In the genomic region with DNA sequence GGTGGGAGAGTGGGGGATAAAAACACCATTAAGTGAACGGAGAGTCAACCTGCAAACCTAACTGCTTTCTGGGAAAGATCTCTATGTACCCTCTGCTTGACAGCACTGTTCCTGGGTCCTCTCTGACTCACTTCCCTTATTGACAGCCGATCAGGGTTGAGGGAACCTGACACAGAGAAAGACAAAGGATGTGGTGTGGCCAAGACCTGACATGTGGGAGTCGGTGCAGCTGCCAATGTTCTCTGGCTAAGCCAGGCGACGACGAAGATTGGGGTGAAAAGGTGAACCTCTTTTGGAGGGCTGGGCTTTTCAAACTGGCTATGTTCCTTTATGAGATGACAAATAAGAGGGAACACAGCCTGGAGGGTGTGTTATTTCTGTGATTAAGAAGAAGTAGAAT, we compare ENCODE assay signal across 10 mouse cellular contexts.
DNase-seq lines count a peak whose midpoint lies in the region; ATAC-seq lines count a peak whose summit lies in the region.
"Had no signal": no experiment of that assay in that cellular context is flagged by ENCODE, and none has a peak within 500 bp of the region (broad histone marks: within the 10 kb centered on the region; RNA-seq: fewer than 3 reads in every experiment).

No protein-coding gene starts in this region.

- no peaks in the 10 kb centered on the region for H3K4me1 ChIP-seq in neural tube, embryonic 11.5 days (ENCODE audit: control insufficient read depth, insufficient read depth, low read length)
- H3K4me1 ChIP-seq in neural tube, embryonic 15.5 days: no peaks in the 10 kb centered on the region
- no peaks in the 10 kb centered on the region for H3K4me1 ChIP-seq in lung, embryonic 16.5 days (replicated peaks; ENCODE audit: control insufficient read depth, insufficient read depth, low read length)
- H3K4me1 ChIP-seq: heart, embryonic 13.5 days had no signal

- no peaks in the 10 kb centered on the region for H3K9me3 ChIP-seq in neural tube, embryonic 11.5 days (ENCODE audit: control insufficient read depth, low read length)
- H3K9me3 ChIP-seq in neural tube, embryonic 15.5 days (replicated peaks): no peaks in the 10 kb centered on the region
- H3K9me3 ChIP-seq in lung, embryonic 16.5 days (ENCODE audit: control insufficient read depth, low read length): no peaks in the 10 kb centered on the region
- H3K9me3 ChIP-seq: heart, embryonic 13.5 days had no signal

- H3K9ac ChIP-seq in neural tube, embryonic 11.5 days (ENCODE audit: low read length): no peak overlapping the region
- H3K9ac ChIP-seq in neural tube, embryonic 15.5 days (replicated peaks): no peak overlapping the region
- H3K9ac ChIP-seq in lung, embryonic 16.5 days (ENCODE audit: low read length): no peak overlapping the region
- H3K9ac ChIP-seq: heart, embryonic 13.5 days had no signal

- no peaks in the 10 kb centered on the region for H3K27me3 ChIP-seq in neural tube, embryonic 11.5 days (ENCODE audit: control insufficient read depth, insufficient read depth, low read length)
- no peaks in the 10 kb centered on the region for H3K27me3 ChIP-seq in neural tube, embryonic 15.5 days (replicated peaks)
- no peaks in the 10 kb centered on the region for H3K27me3 ChIP-seq in lung, embryonic 16.5 days (ENCODE audit: control insufficient read depth, insufficient read depth, low read depth, low read length)
- H3K27me3 ChIP-seq: heart, embryonic 13.5 days had no signal

- peak; percentile 16 for DNase-seq in neural tube, embryonic 11.5 days (ENCODE audit: low spot score)
- peak; percentile 19 for DNase-seq in c-Kit-positive CD71-negative TER-119-negative erythroid progenitor cells, embryonic 14.5 days (ENCODE audit: low read depth)
- DNase-seq in thymus, postnatal 0 days (ENCODE audit: low spot score): peak; percentile 69
- DNase-seq in right cerebral cortex, postnatal 4 days: no peak
- no peak for DNase-seq in kidney, postnatal 25 days
- DNase-seq in cerebellum, adult 8-10 months: no peak
- DNase-seq: cerebellum, postnatal 25 days had no signal

- ATAC-seq in neural tube, embryonic 11.5 days (ENCODE audit: insufficient read depth, low FRiP score, low TSS enrichment): no peak
- ATAC-seq in neural tube, embryonic 15.5 days (ENCODE audit: low FRiP score): no peak
- ATAC-seq in lung, embryonic 16.5 days (ENCODE audit: low read depth): peak; percentile 45; the same call in 1 of the 2 replicates

- H3K4me2 ChIP-seq in neural tube, embryonic 11.5 days (ENCODE audit: low read depth): no peak overlapping the region
- H3K4me2 ChIP-seq in neural tube, embryonic 15.5 days: no peak overlapping the region
- H3K4me2 ChIP-seq in lung, embryonic 16.5 days (ENCODE audit: low read depth, low read length): no peak overlapping the region
- H3K4me2 ChIP-seq: heart, embryonic 13.5 days had no signal

- H3K36me3 ChIP-seq in neural tube, embryonic 11.5 days (ENCODE audit: control insufficient read depth, insufficient read depth, low read length): no peaks in the 10 kb centered on the region
- no peaks in the 10 kb centered on the region for H3K36me3 ChIP-seq in neural tube, embryonic 15.5 days
- H3K36me3 ChIP-seq in lung, embryonic 16.5 days (ENCODE audit: control insufficient read depth, insufficient read depth, low read length): no peaks in the 10 kb centered on the region
- H3K36me3 ChIP-seq: heart, embryonic 13.5 days had no signal

- no peak overlapping the region for H3K4me3 ChIP-seq in neural tube, embryonic 11.5 days (ENCODE audit: low read depth, low read length)
- H3K4me3 ChIP-seq in neural tube, embryonic 15.5 days (replicated peaks): no peak overlapping the region
- no peak overlapping the region for H3K4me3 ChIP-seq in lung, embryonic 16.5 days (ENCODE audit: low read length)
- H3K4me3 ChIP-seq: heart, embryonic 13.5 days had no signal

- WGBS in neural tube, embryonic 11.5 days: 56% methylated on average over 6 of the region's 6 CpGs
- 44% methylated on average over 6 of the region's 6 CpGs for WGBS in neural tube, embryonic 15.5 days
- 27% methylated on average over 6 of the region's 6 CpGs for WGBS in lung, embryonic 16.5 days

- no peak overlapping the region for H3K27ac ChIP-seq in neural tube, embryonic 11.5 days (ENCODE audit: low read depth, low read length)
- H3K27ac ChIP-seq in neural tube, embryonic 15.5 days (replicated peaks): no peak overlapping the region
- no peak overlapping the region for H3K27ac ChIP-seq in lung, embryonic 16.5 days (ENCODE audit: low read length)
- H3K27ac ChIP-seq: heart, embryonic 13.5 days had no signal

Comparison
In these comparisons a context has a peak if more than half of its experiments do, and no peak if none do; other contexts are left out.
1. DNase-seq: peak in neural tube, embryonic 11.5 days (single experiment), c-Kit-positive CD71-negative TER-119-negative erythroid progenitor cells, embryonic 14.5 days (single experiment) and thymus, postnatal 0 days (single experiment); none in right cerebral cortex, postnatal 4 days (single experiment), kidney, postnatal 25 days (0 of 2) and cerebellum, adult 8-10 months (single experiment).